Mouse (Mus musculus) ES-Bruce4 (cell line): ENCODE data around the gene Fhit.

Experiments
- CTCF ChIP-seq: IDR thresholded peaks from one replicate; pipeline ENCODE4 v1.8.1; 2011; ENCODE audit warnings: low read depth, low read length
- POLR2A ChIP-seq: IDR thresholded peaks from one replicate; pipeline ENCODE4 v1.8.1; 2011; ENCODE audit warnings: low read length; ENCODE audit not compliant: insufficient read depth

GRCm38 (mm10) chr14:11151634-11152321 lies 10.1 kb downstream of the Fhit start:
- TF ChIP-seq POLR2A, result no peak
- no peak for TF ChIP-seq CTCF
